Mouse (Mus musculus): ENCODE measurements around the gene Slc39a11. TPM values are rescaled to one million over a fixed set of nuclear protein-coding genes. Genes with fewer than 3 reads are reported as not detected.

Gene Slc39a11
- polyA plus RNA-seq, 1 experiment from 2014 or later, result 37.1 TPM

DNA sequence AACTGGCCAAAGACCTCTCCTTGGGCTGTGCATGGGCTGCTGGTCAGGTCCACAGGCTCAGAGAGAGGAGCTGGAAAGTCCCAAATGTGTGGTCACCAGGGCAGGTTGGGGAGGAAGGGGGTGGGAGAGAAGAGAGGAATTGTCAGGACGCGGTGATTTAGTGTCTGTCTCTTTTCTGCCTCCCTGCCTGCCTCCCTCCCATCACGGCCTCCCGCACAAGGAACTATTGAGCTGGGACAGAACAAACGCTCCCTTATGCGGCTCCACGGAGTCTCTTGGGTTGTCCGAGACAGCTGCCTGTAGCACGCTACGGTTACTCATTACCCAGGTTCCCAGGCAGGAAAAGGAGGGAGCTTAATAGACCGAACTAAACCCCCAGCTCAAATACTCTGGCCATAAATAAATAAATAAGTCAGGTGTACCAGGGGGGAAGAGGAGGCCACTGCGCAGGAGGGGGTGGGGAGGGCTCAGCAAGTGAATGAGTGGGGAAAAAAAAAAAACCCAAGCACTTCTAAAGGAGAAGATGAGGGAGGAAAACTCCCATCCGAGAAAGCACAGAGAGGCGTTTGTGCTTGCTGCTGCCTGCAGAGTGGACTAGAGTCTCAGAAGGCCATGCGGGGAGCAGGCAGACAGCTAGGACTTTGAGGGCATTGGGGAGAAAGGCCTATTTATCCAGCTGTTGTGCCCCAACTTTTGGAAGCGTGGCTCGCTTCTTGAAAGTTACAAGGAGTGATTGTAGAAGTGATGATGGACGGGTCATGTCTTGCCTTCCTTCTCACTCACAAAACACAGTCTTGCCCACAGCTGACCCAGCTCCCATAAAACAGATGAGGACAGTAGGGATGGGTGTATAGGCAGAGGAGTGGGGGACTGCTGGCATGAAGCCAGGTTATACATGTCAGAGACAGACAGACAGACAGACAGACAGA is 428.3 kb downstream of the Slc39a11 start:
- Histone ChIP-seq H3K4me2 (peak overlapping the region; percentile 13), H3K9me3 (no peaks in the 10 kb centered on the region), H3K36me3 (no peaks in the 10 kb centered on the region), H3K4me1 (peaks cover 19% of the 10 kb centered on the region), H3K9ac (no peak overlapping the region), H3K27me3 (replicated peaks) (no peaks in the 10 kb centered on the region), H3K27ac (peak overlapping the region; percentile 59; the same call in 1 of the 2 replicates), H3K4me3 (replicated peaks) (no peak overlapping the region)
- peak; percentile 70; the same call in 1 of the 2 replicates for ATAC-seq (ENCODE audit: insufficient read depth, low FRiP score, low read depth)
- whole genome bisulfite sequencing, result 30% methylated on average over 18 of the region's 18 CpGs

DNA sequence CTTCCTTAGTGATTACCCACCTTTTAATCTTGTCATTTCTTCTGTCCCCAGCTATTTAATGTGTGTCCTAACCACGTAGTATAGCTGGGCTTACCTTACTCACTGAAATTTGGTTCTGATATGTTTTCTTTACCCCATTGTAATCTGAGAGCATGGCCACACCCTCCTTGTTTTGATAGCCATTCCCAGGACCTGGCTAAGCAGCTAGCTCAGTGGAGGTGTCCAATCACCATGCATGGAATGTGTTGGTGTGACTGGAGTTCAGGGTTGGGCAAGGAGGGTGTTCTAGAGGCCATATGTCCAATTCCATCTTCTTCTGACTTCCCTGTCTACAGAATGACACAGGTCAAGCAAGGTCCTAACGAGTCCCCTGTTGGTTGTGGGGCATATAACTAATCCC is 429.2 kb downstream of the Slc39a11 start:
- no peak overlapping the region for H3K9ac ChIP-seq
- H3K4me2 ChIP-seq, result no peak overlapping the region
- H3K4me1 ChIP-seq, result peaks cover 19% of the 10 kb centered on the region
- no peaks in the 10 kb centered on the region for H3K27me3 ChIP-seq (replicated peaks)
- no peaks in the 10 kb centered on the region for H3K36me3 ChIP-seq
- H3K9me3 ChIP-seq, result no peaks in the 10 kb centered on the region
- H3K4me3 ChIP-seq (replicated peaks), result no peak overlapping the region
- H3K27ac ChIP-seq, result peak overlapping the region; percentile 59; the same call in 1 of the 2 replicates
- WGBS, result 67% methylated on average over 2 of the region's 2 CpGs
- ATAC-seq (ENCODE audit: insufficient read depth, low FRiP score, low read depth), result no peak; the same call in 1 of the 2 replicates

DNA sequence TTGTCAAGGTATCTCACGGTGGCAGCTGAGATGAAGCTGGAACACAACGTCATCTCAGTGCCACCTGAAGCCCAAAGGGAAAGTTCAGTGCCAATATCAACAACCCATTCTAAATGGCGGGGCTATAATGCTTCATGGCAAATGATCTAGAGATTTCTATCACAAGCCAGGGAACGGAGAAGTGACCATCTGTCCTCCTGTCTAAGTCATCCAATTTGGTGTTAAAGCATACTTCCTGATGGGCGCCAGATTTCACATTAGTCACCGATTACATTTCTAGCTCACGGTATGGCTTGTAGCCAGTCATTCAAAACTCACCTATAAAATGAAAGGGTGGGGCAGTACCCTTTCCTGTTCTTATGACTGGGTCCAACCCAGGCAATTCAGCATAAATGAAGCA is 435.1 kb downstream of the Slc39a11 start:
- no peak overlapping the region for H3K27ac ChIP-seq
- H3K27me3 ChIP-seq (replicated peaks), result no peaks in the 10 kb centered on the region
- no peak overlapping the region for H3K4me3 ChIP-seq (replicated peaks)
- no peaks in the 10 kb centered on the region for H3K9me3 ChIP-seq
- 83% methylated on average over 7 of the region's 7 CpGs for WGBS
- ATAC-seq (ENCODE audit: insufficient read depth, low FRiP score, low read depth), result no peak
- no peaks in the 10 kb centered on the region for H3K36me3 ChIP-seq
- H3K4me1 ChIP-seq, result no peaks in the 10 kb centered on the region
- H3K9ac ChIP-seq, result no peak overlapping the region
- no peak overlapping the region for H3K4me2 ChIP-seq

DNA sequence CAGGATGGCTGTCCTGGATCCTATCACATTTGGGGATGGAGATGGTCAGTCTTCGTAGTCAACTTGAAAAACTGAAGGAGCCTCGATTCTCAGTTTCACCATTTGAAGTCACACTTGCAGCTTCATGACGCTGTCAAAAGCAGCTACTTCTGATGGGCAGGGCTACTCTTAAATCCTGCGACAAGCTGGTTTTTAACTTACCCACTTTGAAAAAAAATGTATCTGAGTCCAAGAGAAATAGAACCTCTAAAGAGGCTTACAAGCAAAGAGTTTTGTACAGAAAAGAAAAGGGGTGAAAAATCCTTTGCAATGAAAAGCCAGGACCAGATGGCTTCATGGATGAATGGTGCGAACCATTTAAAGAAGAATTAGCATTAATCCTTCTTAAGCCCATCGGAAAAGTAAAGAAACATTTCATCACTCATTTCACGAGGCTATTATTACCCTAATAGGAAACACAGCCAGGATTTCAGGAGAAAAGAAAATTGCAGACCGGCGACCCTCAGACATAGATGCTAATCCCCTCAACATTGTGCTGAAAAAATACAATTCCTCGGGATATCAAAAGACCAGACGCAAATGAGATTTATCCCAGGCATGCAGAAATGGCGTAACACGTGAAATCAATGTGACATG is 437.4 kb downstream of the Slc39a11 start:
- Histone ChIP-seq H3K36me3 (no peaks in the 10 kb centered on the region), H3K4me2 (no peak overlapping the region), H3K9me3 (no peaks in the 10 kb centered on the region), H3K27ac (no peak overlapping the region), H3K4me3 (replicated peaks) (no peak overlapping the region), H3K9ac (no peak overlapping the region), H3K27me3 (replicated peaks) (no peaks in the 10 kb centered on the region), H3K4me1 (no peaks in the 10 kb centered on the region; the same call in 1 of the 2 replicates)
- 61% methylated on average over 13 of the region's 13 CpGs for WGBS
- ATAC-seq (ENCODE audit: insufficient read depth, low FRiP score, low read depth), result no peak

- no peak overlapping the region for H3K4me3 ChIP-seq (replicated peaks)
- H3K27ac ChIP-seq, result peak overlapping the region; percentile 51; the same call in 1 of the 2 replicates
- 59% methylated on average over 16 of the region's 16 CpGs for whole genome bisulfite sequencing
- no peaks in the 10 kb centered on the region; the same call in 1 of the 2 replicates for H3K4me1 ChIP-seq
- no peaks in the 10 kb centered on the region for H3K27me3 ChIP-seq (replicated peaks)
- peak; percentile 50; the same call in 1 of the 2 replicates for ATAC-seq (ENCODE audit: insufficient read depth, low FRiP score, low read depth)
- H3K36me3 ChIP-seq, result no peaks in the 10 kb centered on the region
- no peak overlapping the region for H3K4me2 ChIP-seq
- no peak overlapping the region for H3K9ac ChIP-seq
- H3K9me3 ChIP-seq, result no peaks in the 10 kb centered on the region
Measured at GRCm38 (mm10) chr11:113209220-113209878, 440.5 kb downstream of the Slc39a11 start.

DNA sequence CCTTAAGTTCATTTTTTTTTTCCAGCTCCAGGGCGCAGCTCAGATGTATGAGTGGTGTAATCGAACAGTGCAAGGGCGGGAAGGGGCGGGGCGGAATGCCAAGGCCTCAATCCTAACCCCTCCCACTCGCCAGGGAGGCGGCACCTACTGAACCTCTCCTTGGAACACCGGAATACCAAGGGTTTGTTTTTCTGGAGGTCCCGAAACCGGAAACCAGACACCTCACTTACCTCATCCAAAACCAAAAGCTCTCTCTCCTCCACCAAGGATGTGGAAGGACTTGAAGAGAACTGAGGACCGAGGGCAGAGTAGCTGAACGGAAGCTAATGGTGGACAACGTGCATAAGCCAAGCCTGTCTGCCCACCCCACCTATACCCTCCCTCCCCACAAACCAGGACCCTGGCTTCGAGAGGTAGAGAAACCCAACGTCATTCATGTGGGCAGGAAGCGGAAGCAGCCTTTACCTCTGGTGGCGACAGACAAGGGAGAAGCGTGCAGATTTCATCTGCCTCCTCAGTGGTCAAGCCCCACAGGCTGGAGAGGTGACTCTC is 441.3 kb downstream of the Slc39a11 start:
- peak overlapping the region; percentile 13; the same call in 1 of the 2 replicates for H3K4me2 ChIP-seq
- H3K27ac ChIP-seq, result peak overlapping the region; percentile 51; the same call in 1 of the 2 replicates
- WGBS, result 62% methylated on average over 18 of the region's 18 CpGs

DNA sequence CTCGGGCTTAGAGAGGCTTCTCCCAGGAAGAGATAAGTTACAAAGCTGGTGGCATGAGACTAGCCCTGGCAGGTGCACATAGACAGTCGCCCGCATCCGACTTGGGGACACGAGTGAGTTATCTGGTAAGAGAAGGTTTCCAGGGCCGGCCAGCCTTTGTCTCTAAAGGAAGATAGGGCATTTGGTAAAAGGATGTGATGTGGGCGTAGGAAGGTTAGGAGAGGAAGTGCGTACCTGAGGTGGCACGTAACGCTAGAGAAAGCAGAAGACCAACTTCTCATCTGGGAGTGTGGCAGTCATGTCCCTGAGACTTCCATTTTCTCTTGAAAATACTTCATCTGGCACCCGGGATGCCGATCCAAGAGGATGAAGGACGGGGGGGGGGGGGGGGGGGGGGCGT is 441.9 kb downstream of the Slc39a11 start:
- H3K27me3 ChIP-seq (replicated peaks), result no peaks in the 10 kb centered on the region
- no peak overlapping the region for H3K27ac ChIP-seq
- no peaks in the 10 kb centered on the region; the same call in 1 of the 2 replicates for H3K4me1 ChIP-seq
- 80% methylated on average over 14 of the region's 14 CpGs for WGBS
- ATAC-seq (ENCODE audit: insufficient read depth, low FRiP score, low read depth), result no peak
- H3K4me2 ChIP-seq, result no peak overlapping the region
- H3K36me3 ChIP-seq, result no peaks in the 10 kb centered on the region
- no peak overlapping the region for H3K4me3 ChIP-seq (replicated peaks)
- H3K9ac ChIP-seq, result no peak overlapping the region
- H3K9me3 ChIP-seq, result no peaks in the 10 kb centered on the region

More for the DNA sequence above, 441.3 kb downstream of the Slc39a11 start:
- no peaks in the 10 kb centered on the region for H3K27me3 ChIP-seq (replicated peaks)
- H3K36me3 ChIP-seq, result no peaks in the 10 kb centered on the region
- H3K4me3 ChIP-seq (replicated peaks), result no peak overlapping the region
- H3K4me1 ChIP-seq, result no peaks in the 10 kb centered on the region; the same call in 1 of the 2 replicates
- no peaks in the 10 kb centered on the region for H3K9me3 ChIP-seq
- H3K9ac ChIP-seq, result no peak overlapping the region
- ATAC-seq (ENCODE audit: insufficient read depth, low FRiP score, low read depth), result peak; percentile 72; the same call in 1 of the 2 replicates

- 70% methylated on average over 10 of the region's 10 CpGs for WGBS
- H3K4me2 ChIP-seq, result no peak overlapping the region
- no peak overlapping the region for H3K4me3 ChIP-seq (replicated peaks)
- no peak overlapping the region for H3K9ac ChIP-seq
- no peaks in the 10 kb centered on the region for H3K36me3 ChIP-seq
- no peaks in the 10 kb centered on the region for H3K9me3 ChIP-seq
- H3K4me1 ChIP-seq, result peaks cover under 1% of the 10 kb centered on the region
- no peak overlapping the region for H3K27ac ChIP-seq
- no peaks in the 10 kb centered on the region for H3K27me3 ChIP-seq (replicated peaks)
- no peak for ATAC-seq (ENCODE audit: insufficient read depth, low FRiP score, low read depth)
Measured at GRCm38 (mm10) chr11:113206099-113206498, 443.8 kb downstream of the Slc39a11 start.

- 0 out of 2 replicates have a peak, but pooled peaks cover 3% of the 10 kb centered on the region for H3K27me3 ChIP-seq (replicated peaks)
- no peak for ATAC-seq (ENCODE audit: insufficient read depth, low FRiP score, low read depth)
- H3K27ac ChIP-seq, result no peak overlapping the region
- no peak overlapping the region for H3K4me3 ChIP-seq (replicated peaks)
- H3K9ac ChIP-seq, result no peak overlapping the region
- H3K9me3 ChIP-seq, result no peaks in the 10 kb centered on the region
- H3K4me1 ChIP-seq, result peaks cover 7% of the 10 kb centered on the region
- H3K36me3 ChIP-seq, result no peaks in the 10 kb centered on the region
- no peak overlapping the region for H3K4me2 ChIP-seq
- 82% methylated on average over 7 of the region's 7 CpGs for WGBS
Measured at GRCm38 (mm10) chr11:113203008-113203407, 446.9 kb downstream of the Slc39a11 start.

DNA sequence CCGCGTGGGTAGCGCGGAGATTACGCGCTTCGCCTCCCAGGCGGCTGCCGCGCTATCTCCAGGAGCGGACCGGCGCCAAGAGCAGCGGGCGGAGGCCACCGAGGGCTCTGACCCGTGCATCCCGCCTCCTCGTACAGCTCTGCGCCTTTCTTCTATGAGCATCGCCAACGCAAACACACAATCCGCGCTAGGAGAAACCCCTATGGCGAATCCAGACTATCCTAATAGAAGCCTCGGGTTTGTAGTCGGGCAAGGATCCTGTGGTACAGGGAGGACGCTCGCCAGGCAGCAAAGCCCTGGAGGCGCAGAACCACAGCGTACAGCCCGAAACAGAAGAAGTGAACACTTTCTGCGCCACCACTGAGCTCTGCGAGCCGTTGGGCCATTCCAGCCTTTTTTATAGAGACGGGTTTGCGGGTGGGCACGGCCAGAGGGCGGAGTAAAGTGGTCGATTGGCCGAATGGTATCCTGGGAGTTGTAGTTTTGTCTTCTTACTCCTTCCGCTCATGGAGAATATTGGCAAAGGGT is 448.3 kb downstream of the Slc39a11 start:
- no peaks in the 10 kb centered on the region for H3K9me3 ChIP-seq
- 0 out of 2 replicates have a peak, but pooled peaks cover 3% of the 10 kb centered on the region for H3K27me3 ChIP-seq (replicated peaks)
- H3K27ac ChIP-seq, result peak overlapping the region; percentile 83
- H3K36me3 ChIP-seq, result no peaks in the 10 kb centered on the region
- H3K4me2 ChIP-seq, result peak overlapping the region; percentile 98
- peaks cover 7% of the 10 kb centered on the region for H3K4me1 ChIP-seq
- peak overlapping the region; percentile 65 for H3K4me3 ChIP-seq (replicated peaks)
- ATAC-seq (ENCODE audit: insufficient read depth, low FRiP score, low read depth), result peak; percentile 88
- H3K9ac ChIP-seq, result peak overlapping the region; percentile 86
- under 1% methylated on average over 42 of the region's 42 CpGs for WGBS

GRCm38 (mm10) chr11:113200901-113201300 is 449.0 kb downstream of the Slc39a11 start:
- Histone ChIP-seq H3K27me3 (replicated peaks) (0 out of 2 replicates have a peak, but pooled peaks cover 3% of the 10 kb centered on the region), H3K27ac (no peak overlapping the region), H3K4me1 (peaks cover 7% of the 10 kb centered on the region), H3K4me2 (peak overlapping the region; percentile 98), H3K36me3 (no peaks in the 10 kb centered on the region), H3K4me3 (replicated peaks) (peak overlapping the region; percentile 65), H3K9me3 (no peaks in the 10 kb centered on the region), H3K9ac (peak overlapping the region; percentile 86)
- WGBS, result 15% methylated on average over 15 of the region's 15 CpGs
- ATAC-seq (ENCODE audit: insufficient read depth, low FRiP score, low read depth), result no peak

All from stomach, embryonic 15.5 days (tissue).